Mouse (Mus musculus) brain, embryonic 14.5 days (tissue): ENCODE measurements around the gene Cdhr3. TPM values are rescaled to one million over a fixed set of nuclear protein-coding genes. Genes with fewer than 3 reads are reported as not detected.
A peak's percentile ranks its signal among the peaks of the same experiment; 100 is the strongest.

ENCODE experiments used
- DNase-seq: peaks from one replicate; pipeline ENCODE4 v3.0.0-alpha.2; 2011; ENCODE audit warnings: low read depth
- CTCF ChIP-seq: fragments of 200-500 bp; IDR thresholded peaks from 2 replicates; pipeline ENCODE4 v1.5.1; 2012; ENCODE audit warnings: inconsistent platforms, mild to moderate bottlenecking, moderate library complexity, borderline replicate concordance; ENCODE audit not compliant: insufficient read depth, insufficient read length; ENCODE audit errors: extremely low read depth
- POLR2A ChIP-seq: fragments of 200-500 bp; IDR thresholded peaks from 2 replicates; pipeline ENCODE4 v1.6.1; 2012; ENCODE audit warnings: mild to moderate bottlenecking, inconsistent platforms, borderline replicate concordance; ENCODE audit not compliant: poor library complexity, insufficient read depth, insufficient read length, severe bottlenecking; ENCODE audit errors: extremely low read depth
- polyA plus RNA-seq: library from polyadenylated mRNA; depleted of rRNA; stranded (reverse); fragments of >200 nt; gene quantifications from 2 replicates; pipeline ENCODE4 v1.2.3, GENCODE M21; 2012; rRNA removed

The Cdhr3 gene
- polyA plus RNA-seq, 1 experiment = 0.36 TPM

GRCm38 (mm10) chr12:32986284-32986683 is 106.4 kb downstream of the Cdhr3 start:
- DNase-seq = peak; percentile 58
- no peak for TF ChIP-seq CTCF
- no peak for TF ChIP-seq POLR2A

Other genes starting within 250 kb of the Cdhr3 start
- gene Sypl, start 139.0 kb downstream of the Cdhr3 start, polyA plus RNA-seq = 27.7 and 28.9 TPM in 2 replicates
- 30.3 and 43.3 TPM in 2 replicates for gene Atxn7l1, start 54.8 kb upstream of the Cdhr3 start, polyA plus RNA-seq